Mouse (Mus musculus) small intestine, adult 2 months (tissue): ENCODE results near the gene Reln.

Experiments used
- CTCF ChIP-seq: fragments of 200-500 bp; IDR thresholded peaks from 2 replicates; pipeline ENCODE4 v1.5.1; 2012; ENCODE audit warnings: low read depth, mild to moderate bottlenecking, control low read depth, inconsistent platforms, low read length, moderate library complexity, mixed read lengths; ENCODE audit not compliant: insufficient replicate concordance, insufficient read length; ENCODE audit errors: extremely low read depth
- POLR2A ChIP-seq: fragments of 200-500 bp; IDR thresholded peaks from 2 replicates; pipeline ENCODE4 v1.6.1; 2012; ENCODE audit warnings: low read depth, mild to moderate bottlenecking, control low read depth, inconsistent platforms, low read length, moderate library complexity

DNA sequence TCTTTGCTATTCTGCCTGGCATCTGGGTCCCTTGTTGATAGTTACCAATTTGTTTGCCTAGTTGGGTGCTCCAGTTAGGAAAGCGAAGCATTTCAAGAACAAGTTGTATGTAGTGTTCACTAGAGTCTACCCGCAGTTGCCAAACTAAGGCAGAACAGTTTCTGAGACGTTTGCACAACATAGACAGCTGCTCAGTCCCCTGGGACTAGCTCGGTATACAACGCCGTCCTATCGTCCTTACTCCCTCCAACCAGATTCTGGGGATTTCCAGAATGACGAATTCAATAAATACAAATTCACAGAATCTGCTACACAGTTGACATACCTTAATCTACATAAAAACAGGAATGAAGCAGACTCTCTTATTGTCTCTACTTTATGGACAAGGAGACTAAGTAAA is 335.4 kb downstream of the Reln start:
- no peak for TF ChIP-seq CTCF
- TF ChIP-seq POLR2A = no peak
